Mouse (Mus musculus): ENCODE results near the gene Gli3. TPM values are rescaled to one million over a fixed set of nuclear protein-coding genes. Genes with fewer than 3 reads are reported as not detected.

Gene Gli3
- polyA plus RNA-seq, 1 experiment: 24.7 TPM

GRCm38 (mm10) chr13:15681530-15681929 is 218.5 kb downstream of the Gli3 start:
- no peak overlapping the region for H3K27ac ChIP-seq (ENCODE audit: insufficient read depth, low read length)
- H3K4me1 ChIP-seq (ENCODE audit: control insufficient read depth, insufficient read depth, low read length): no peaks in the 10 kb centered on the region
- no peaks in the 10 kb centered on the region for H3K27me3 ChIP-seq (ENCODE audit: control insufficient read depth, insufficient read depth, low read length, poor library complexity, severe bottlenecking)
- H3K9me3 ChIP-seq (replicated peaks; ENCODE audit: control insufficient read depth, insufficient read depth, low read length, poor library complexity, severe bottlenecking): no peaks in the 10 kb centered on the region
- no peak overlapping the region for H3K9ac ChIP-seq (ENCODE audit: low read depth, poor library complexity, severe bottlenecking)
- TF ChIP-seq EP300 (IDR thresholded peaks at IDR 0.05; ENCODE audit: insufficient read depth, low read depth, low read length) (no peak), CTCF (IDR thresholded peaks at IDR 0.05; ENCODE audit: low read depth, low read length) (no peak), POLR2A (IDR thresholded peaks at IDR 0.05; ENCODE audit: insufficient read depth, low read length) (no peak)
- no peaks in the 10 kb centered on the region for H3K36me3 ChIP-seq (ENCODE audit: control insufficient read depth, insufficient read depth, low read length, poor library complexity, severe bottlenecking)
- H3K4me3 ChIP-seq (ENCODE audit: low read depth, low read length): no peak overlapping the region

DNA sequence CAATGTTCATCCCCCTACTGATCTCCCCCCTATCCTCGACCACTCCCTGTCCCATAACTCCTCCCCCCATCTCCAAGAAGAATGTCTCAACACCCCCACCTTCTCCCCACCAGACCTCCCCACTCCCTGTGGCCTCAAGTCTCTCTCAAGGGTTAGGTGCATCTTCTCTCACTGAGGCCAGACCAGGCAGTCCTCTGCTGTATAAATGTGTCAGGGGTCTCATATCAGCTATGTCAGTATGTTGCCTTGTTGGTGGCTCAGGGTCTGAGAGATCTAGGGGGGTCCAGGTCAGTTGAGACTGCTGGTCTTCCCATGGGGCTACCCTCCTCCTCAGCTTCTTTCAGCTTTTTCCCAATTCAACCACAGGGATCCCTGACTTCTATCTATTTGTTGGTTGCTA is 220.0 kb downstream of the Gli3 start:
- Histone ChIP-seq H3K9me3 (replicated peaks; ENCODE audit: control insufficient read depth, insufficient read depth, low read length, poor library complexity, severe bottlenecking) (no peaks in the 10 kb centered on the region), H3K27me3 (ENCODE audit: control insufficient read depth, insufficient read depth, low read length, poor library complexity, severe bottlenecking) (no peaks in the 10 kb centered on the region), H3K27ac (ENCODE audit: insufficient read depth, low read length) (no peak overlapping the region), H3K4me3 (ENCODE audit: low read depth, low read length) (no peak overlapping the region), H3K36me3 (ENCODE audit: control insufficient read depth, insufficient read depth, low read length, poor library complexity, severe bottlenecking) (no peaks in the 10 kb centered on the region), H3K4me1 (ENCODE audit: control insufficient read depth, insufficient read depth, low read length) (no peaks in the 10 kb centered on the region), H3K9ac (ENCODE audit: low read depth, poor library complexity, severe bottlenecking) (no peak overlapping the region)
- TF ChIP-seq EP300 (IDR thresholded peaks at IDR 0.05; ENCODE audit: insufficient read depth, low read depth, low read length) (no peak), CTCF (IDR thresholded peaks at IDR 0.05; ENCODE audit: low read depth, low read length) (no peak), POLR2A (IDR thresholded peaks at IDR 0.05; ENCODE audit: insufficient read depth, low read length) (no peak)

- Histone ChIP-seq H3K36me3 (ENCODE audit: control insufficient read depth, insufficient read depth, low read length, poor library complexity, severe bottlenecking) (no peaks in the 10 kb centered on the region), H3K27me3 (ENCODE audit: control insufficient read depth, insufficient read depth, low read length, poor library complexity, severe bottlenecking) (no peaks in the 10 kb centered on the region), H3K27ac (ENCODE audit: insufficient read depth, low read length) (no peak overlapping the region), H3K4me3 (ENCODE audit: low read depth, low read length) (no peak overlapping the region), H3K9me3 (replicated peaks; ENCODE audit: control insufficient read depth, insufficient read depth, low read length, poor library complexity, severe bottlenecking) (no peaks in the 10 kb centered on the region), H3K4me1 (ENCODE audit: control insufficient read depth, insufficient read depth, low read length) (no peaks in the 10 kb centered on the region), H3K9ac (ENCODE audit: low read depth, poor library complexity, severe bottlenecking) (no peak overlapping the region)
- no peak for TF ChIP-seq POLR2A (IDR thresholded peaks at IDR 0.05; ENCODE audit: insufficient read depth, low read length)
- TF ChIP-seq EP300 (IDR thresholded peaks at IDR 0.05; ENCODE audit: insufficient read depth, low read depth, low read length): no peak
- no peak for TF ChIP-seq CTCF (IDR thresholded peaks at IDR 0.05; ENCODE audit: low read depth, low read length)
Observed at GRCm38 (mm10) chr13:15688074-15688825, 225.2 kb downstream of the Gli3 start.

GRCm38 (mm10) chr13:15688826-15689501 is 225.9 kb downstream of the Gli3 start:
- Histone ChIP-seq H3K27ac (ENCODE audit: insufficient read depth, low read length) (no peak overlapping the region), H3K36me3 (ENCODE audit: control insufficient read depth, insufficient read depth, low read length, poor library complexity, severe bottlenecking) (no peaks in the 10 kb centered on the region), H3K27me3 (ENCODE audit: control insufficient read depth, insufficient read depth, low read length, poor library complexity, severe bottlenecking) (no peaks in the 10 kb centered on the region), H3K4me3 (ENCODE audit: low read depth, low read length) (no peak overlapping the region), H3K9me3 (replicated peaks; ENCODE audit: control insufficient read depth, insufficient read depth, low read length, poor library complexity, severe bottlenecking) (no peaks in the 10 kb centered on the region), H3K4me1 (ENCODE audit: control insufficient read depth, insufficient read depth, low read length) (no peaks in the 10 kb centered on the region), H3K9ac (ENCODE audit: low read depth, poor library complexity, severe bottlenecking) (no peak overlapping the region)
- no peak for TF ChIP-seq CTCF (IDR thresholded peaks at IDR 0.05; ENCODE audit: low read depth, low read length)
- TF ChIP-seq POLR2A (IDR thresholded peaks at IDR 0.05; ENCODE audit: insufficient read depth, low read length): no peak
- TF ChIP-seq EP300 (IDR thresholded peaks at IDR 0.05; ENCODE audit: insufficient read depth, low read depth, low read length): no peak

- no peaks in the 10 kb centered on the region for H3K36me3 ChIP-seq (ENCODE audit: control insufficient read depth, insufficient read depth, low read length, poor library complexity, severe bottlenecking)
- no peak overlapping the region for H3K9ac ChIP-seq (ENCODE audit: low read depth, poor library complexity, severe bottlenecking)
- no peak overlapping the region for H3K27ac ChIP-seq (ENCODE audit: insufficient read depth, low read length)
- H3K4me3 ChIP-seq (ENCODE audit: low read depth, low read length): no peak overlapping the region
- H3K4me1 ChIP-seq (ENCODE audit: control insufficient read depth, insufficient read depth, low read length): no peaks in the 10 kb centered on the region
- TF ChIP-seq EP300 (IDR thresholded peaks at IDR 0.05; ENCODE audit: insufficient read depth, low read depth, low read length): no peak
- no peak for TF ChIP-seq CTCF (IDR thresholded peaks at IDR 0.05; ENCODE audit: low read depth, low read length)
- no peak for TF ChIP-seq POLR2A (IDR thresholded peaks at IDR 0.05; ENCODE audit: insufficient read depth, low read length)
- H3K27me3 ChIP-seq (ENCODE audit: control insufficient read depth, insufficient read depth, low read length, poor library complexity, severe bottlenecking): no peaks in the 10 kb centered on the region
- H3K9me3 ChIP-seq (replicated peaks; ENCODE audit: control insufficient read depth, insufficient read depth, low read length, poor library complexity, severe bottlenecking): no peaks in the 10 kb centered on the region
Observed at GRCm38 (mm10) chr13:15691751-15692464, 228.9 kb downstream of the Gli3 start.
